Mouse (Mus musculus): ENCODE results near the gene Ptpn6.

The Ptpn6 gene

DNA sequence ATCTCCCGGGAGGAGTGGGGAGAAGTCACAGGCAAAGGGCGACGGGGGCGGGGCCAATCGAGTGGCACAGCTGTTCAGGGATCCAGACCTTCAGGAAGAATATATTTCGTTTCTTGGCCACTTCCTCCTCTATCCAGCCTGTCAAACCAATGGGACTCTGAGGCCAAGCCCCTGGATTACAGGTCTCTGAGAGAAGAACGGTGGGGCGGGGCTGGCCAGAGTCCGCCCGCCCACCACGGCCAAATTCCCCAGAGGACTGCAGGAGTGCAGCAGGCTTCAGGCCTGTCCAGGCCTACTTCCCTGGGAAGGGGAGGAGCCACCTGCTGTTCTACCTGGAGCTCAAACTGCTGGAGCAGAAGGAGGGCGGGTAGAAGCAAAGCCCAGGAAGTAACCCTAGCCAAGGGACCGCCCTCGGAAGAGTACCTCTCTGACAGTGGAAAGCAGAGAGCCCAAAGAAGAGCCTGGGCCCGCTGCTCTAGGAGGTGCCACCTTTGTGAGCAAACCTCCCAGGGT is at the start of gene Ptpn6:
Gene Ptpn6 (minus strand): TSS at position 204 of the 513 bp plus-strand sequence.
- no peak for DNase-seq (ENCODE audit: extremely low spot score, low read depth, low spot score)

DNA sequence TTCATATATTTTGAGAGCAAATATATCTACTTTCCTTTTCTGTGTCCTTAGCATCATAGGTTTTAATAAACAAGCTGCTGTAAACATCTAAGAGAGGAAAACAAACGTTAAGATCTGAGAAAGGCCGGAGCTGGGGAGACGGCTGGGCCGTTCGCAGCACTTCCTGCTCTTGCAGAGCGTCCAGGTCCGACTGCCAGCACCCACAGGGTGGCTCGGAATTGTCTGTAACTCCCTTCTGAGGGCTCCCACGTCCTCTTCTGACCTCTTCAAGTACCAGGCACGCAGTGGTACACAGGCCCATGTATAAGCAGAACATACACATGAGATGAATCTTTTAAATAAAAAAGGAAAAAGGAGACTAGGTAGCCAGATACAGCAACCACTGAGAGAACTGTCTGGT is 49.2 kb upstream of the Ptpn6 start:
- no peak for DNase-seq (ENCODE audit: extremely low spot score, low read depth, low spot score)

DNA sequence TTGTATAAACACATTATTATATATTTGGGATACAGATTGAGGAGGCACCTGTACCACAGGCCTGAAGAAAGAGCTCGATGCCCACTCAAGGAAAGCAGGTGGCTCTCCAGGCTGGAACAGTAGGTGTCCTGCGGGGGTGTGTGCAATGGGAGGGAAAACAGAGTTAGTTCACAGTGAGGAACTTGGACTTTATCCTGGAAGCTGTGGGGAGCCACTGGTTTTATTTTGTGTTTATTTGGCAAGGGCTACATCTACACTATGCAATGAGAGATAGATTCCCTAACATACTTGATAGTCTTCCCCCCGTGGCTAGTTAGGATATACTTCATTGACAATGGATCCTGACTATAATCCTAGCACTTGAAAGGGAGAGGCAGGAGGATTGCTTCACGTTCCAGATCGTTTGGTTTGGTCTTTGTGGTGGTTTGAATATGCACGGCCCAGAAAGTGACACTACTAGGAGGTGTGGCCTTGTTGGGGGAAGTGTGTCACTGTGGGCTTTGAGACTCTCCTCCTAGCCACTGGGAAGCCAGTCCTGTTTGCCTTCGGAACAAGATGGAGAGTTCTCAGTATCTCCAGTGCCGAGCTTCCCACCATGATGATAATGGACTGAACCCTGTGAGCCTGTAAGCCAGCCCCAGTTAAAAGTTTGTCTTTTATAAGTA is 48.4 kb upstream of the Ptpn6 start:
- no peak for DNase-seq (ENCODE audit: extremely low spot score, low read depth, low spot score)

DNA sequence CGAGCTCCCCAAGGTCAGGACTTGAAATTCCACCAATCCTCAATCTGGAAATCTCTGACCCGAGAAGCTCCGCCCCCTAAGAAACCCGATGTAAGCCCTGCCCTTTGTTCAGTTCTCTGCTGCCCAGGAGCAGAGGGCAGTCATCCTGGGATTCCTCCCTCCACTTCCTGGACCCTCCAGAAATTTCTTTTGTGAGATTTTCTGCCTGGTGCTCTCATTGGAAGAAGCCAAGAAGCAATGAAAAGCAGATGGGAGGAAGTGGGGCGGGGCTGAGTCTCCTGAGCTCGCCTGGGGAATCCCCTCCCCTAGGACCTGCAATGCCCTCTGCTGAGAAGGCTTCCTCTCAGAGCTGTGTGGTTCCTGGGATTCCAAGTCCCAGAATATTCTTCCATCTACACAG is 43.9 kb upstream of the Ptpn6 start:
- no peak for DNase-seq (ENCODE audit: extremely low spot score, low read depth, low spot score)

DNA sequence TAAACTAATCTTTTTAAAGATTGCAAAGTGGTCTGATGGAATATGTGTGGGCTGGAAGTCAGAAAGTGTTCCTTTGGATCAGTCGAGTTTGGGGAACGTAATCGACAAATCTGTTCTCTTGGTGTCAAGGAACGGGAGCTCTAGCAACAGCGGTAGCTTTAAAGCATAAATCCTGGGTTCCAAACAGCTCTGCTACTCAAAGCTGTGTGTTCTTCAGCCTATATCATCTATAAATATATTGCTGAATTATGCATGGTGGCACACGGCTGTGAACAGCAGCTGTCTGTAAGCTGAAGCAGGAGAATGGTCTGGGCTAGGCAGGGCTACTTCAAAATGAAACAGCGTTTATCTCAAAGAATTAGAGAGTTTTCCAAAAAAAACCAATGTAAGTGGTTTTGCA is 42.4 kb upstream of the Ptpn6 start:
- no peak for DNase-seq (ENCODE audit: extremely low spot score, low read depth, low spot score)

DNA sequence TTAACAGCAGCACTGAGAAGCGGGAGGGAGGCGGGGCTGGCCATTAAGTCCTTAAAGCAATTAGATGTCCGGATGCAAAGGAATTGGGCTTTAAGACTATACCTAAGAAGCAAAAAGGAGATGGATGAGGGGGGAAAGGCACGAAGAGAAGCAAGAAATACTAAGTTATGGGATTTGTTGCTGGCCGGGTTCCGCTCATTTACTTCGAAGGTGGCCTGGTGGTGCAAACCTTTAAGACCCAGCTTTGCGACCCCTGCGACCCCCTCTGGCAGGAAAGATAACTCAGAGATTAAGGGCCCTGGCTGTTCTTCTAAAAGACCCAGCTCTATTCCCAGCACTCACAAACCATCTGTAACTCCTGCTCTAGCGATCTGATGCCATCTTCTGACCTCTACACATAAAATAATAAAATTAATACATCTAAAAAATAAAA is 41.5 kb upstream of the Ptpn6 start:
- DNase-seq (ENCODE audit: extremely low spot score, low read depth, low spot score): no peak

DNA sequence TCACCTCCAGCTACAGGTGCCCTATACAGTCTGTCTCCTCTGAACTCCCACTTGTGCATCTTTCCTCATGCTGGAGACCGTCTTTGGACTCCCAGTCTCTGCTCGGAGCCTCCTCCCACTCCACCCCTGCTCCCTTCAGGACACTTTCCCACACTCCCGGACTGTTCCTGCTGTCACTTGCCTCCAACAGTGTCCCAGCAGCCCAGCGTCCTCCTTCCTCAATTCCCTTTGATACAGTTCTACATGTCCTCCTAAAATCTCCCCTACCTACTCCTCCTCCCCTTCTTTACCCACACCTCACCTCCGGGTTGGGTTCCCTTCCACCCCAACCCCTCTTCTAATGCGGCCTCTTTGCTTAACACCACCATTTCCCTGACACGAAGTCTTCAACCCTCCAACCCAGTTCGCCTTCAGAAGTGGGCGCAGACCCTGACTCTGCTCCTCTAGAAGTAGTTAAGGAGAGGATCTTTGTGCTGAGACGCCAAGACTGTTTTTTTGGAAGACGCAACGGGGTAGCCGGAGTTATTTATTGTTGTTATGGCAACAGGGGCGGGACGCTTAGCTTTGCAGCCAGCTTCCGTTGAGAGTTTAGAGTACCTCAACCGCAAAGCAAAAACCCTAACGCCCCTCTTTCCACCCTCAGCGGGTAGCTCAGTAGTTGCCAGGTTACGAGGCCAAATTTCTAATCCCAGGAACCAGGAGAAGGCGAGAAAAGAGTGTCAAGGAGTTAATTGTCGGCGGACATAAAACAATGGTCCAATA is 40.9 kb upstream of the Ptpn6 start, which contains the start of gene Lrrc23:
Gene Lrrc23 (minus strand): TSS at position 506 of the 762 bp plus-strand sequence.
- DNase-seq (ENCODE audit: extremely low spot score, low read depth, low spot score): peak; percentile 63

DNA sequence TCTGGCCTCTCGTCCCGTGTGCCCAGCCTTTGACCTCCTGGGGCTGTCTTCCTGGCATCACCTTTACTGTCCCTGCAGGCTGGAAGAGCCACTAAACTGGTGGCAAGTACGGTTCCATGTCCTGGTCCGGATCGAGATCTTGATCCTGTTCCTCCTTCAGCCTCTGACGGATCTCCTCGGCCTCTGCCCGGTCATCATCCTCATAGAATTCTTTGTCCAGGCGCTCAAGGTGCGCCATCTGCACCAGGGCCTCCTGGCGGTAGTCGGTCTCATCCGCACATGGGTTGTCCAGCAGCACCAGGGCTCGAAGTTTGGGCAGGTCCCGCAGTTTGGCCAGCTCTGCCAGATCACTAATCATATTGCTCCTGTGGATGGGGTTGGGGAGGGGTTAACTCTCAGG is 32.0 kb upstream of the Ptpn6 start:
- DNase-seq (ENCODE audit: extremely low spot score, low read depth, low spot score): no peak

DNA sequence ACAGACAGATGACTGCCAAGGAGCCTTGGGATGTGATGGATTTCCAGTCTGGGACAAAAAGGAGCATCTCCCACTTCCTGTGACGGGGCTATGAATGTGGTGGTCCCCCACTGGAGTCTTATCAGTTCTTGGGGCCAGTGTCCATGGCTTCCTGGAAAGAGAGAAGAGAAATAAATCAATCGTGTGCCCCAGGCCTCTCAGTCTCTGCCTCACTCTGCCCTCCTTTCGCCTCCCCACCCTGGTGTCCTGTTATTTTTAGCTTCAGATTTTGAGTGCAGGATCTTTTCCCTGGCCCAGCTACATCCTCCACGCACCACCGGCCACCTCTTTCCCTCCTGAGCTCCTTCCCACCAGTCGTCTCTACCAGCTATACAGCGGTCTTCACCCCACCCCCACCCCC is 31.5 kb upstream of the Ptpn6 start:
- no peak for DNase-seq (ENCODE audit: extremely low spot score, low read depth, low spot score)

DNA sequence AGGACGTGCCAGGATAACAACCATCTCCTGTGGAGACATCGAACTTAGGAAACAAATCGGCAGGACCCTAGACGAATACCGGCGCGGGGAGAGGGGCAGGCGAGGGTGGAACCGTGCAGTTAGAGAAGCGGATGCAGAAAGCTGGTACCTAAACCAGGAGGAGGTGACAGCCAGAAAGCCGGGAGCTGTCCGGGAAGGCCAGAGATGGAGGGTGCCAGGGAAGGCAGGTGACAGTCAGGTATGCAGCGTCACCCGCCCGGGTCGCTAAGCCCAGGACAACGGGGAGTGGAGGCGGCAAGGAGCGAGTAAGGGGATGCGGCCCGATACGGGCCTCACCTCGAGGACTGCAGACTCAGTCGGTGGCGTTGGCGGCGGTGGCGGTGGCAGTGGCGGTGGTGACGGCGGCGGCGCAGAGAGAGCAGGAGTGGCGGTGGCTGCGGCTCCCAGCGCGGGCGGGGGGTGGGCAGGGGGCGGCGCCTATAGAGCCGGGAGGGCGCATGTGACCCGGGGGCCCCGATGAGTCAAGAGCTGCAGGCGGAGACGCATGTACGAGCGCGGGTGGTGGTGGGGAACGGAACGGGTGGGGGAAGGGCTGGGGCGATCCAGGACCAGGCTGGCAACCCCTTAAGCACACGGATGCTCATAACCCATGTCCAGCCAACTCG is 30.7 kb upstream of the Ptpn6 start, which contains the start of gene Eno2:
Gene Eno2 (minus strand): TSS at position 573 of the 665 bp plus-strand sequence.
- DNase-seq (ENCODE audit: extremely low spot score, low read depth, low spot score): no peak

DNA sequence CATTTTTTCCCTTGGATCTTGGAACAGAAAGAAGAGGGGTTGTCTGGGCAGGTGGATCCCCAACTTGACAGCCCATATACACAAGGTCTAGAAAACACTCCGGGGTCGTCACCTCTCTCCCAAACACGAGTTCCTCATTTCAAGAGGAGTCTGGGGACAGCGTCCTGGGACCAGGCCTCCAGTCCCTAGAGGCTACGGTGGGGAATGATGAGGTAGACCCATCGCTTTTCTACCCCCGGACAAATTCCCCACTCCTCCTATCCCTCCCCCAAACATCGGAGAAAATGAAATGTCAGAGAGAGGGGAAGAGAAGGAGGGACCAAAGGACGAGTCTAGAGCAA is 30.2 kb upstream of the Ptpn6 start:
- DNase-seq (ENCODE audit: extremely low spot score, low read depth, low spot score): no peak

DNA sequence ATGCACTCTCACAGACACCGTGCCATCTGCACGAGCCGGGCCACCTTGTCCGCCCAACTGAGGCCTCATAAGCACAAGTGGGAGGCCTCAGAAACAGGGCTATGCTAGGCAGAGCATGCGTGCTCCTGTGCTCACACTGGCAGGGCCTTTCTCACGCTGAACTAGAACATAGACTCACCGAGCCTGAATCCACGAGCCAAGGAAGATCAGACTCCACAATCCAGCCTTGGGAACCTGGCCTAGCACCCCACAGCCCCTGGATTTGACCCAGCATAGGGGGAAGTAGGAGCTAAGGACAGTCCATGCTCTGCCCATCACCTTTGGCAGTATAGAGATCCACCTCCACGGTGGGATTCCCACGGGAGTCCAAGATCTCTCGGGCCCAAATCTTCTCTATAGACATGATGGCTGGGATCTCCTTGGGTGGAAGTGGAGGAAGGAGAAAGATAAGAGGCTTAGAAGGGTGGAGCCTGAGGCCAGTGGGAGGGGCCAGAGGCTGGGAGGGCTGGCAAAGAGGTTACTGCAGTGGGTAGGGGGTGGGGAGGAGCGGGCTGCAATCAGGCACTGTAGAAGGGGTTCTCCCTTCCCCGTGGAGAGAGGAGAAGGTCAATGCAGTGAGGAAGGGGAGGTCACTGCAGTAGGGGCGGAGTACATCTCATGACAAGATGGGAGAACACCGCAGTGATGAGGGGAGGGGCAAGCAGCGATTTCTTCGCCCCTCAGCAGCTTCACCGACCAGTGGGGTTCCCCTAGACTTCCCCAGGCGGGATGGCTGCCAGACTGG is 29.6 kb upstream of the Ptpn6 start:
- DNase-seq (ENCODE audit: extremely low spot score, low read depth, low spot score): no peak

DNA sequence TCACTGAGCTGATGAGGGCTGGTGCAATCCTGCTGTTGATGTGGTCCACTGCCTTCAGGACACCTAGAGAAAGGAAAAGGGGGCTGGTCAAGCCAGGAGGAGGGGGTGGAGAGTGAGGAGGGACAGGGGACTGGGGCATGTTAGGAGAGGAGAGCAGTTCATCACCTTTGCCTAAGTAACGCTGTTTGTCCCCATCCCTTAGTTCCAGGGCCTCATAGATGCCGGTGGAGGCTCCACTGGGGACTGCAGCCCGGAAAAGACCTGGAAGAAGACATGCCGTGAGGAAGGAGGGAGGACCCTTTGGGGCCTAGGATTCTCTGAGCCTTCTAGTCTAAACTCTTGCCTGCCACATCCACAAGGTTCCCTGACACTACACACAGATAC is 29.0 kb upstream of the Ptpn6 start:
- no peak for DNase-seq (ENCODE audit: extremely low spot score, low read depth, low spot score)

DNA sequence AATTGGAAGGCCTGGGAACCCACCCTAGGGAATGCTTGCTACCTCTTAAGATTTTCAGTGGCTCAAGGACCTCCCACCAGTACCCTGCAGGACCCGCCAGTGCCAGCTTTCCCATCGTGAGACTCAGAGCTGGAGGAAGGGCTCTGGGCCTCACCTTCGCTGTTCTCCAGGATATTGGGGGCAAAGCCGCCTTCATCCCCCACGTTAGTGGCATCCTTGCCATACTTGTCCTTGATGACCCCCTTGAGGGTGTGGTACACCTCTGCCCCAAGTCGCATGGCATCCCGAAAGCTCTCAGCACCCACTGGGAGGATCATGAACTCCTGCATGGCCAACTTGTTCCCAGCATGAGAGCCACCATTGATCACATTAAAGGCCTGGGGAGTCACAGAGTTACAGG is 27.4 kb upstream of the Ptpn6 start:
- DNase-seq (ENCODE audit: extremely low spot score, low read depth, low spot score): no peak

DNA sequence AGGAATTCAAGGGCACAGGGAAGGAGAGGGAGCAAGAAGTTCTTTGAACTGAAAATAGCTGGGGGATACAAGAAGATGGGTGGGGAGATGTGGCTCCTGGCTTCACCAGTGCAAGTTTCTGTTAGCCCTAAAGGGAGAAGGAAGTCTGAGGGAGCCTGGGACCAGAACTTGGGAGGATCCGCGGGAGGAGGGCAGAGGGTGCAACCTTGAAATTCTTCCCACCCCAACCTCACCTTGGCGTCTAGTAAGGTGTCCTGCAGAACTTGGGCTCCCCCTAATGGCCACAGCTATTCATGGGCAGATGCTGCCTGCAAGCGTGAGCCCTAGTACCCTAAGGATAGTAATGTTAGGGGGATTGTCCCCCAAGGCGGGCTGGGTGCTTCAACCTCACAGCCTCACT is 20.7 kb upstream of the Ptpn6 start:
- DNase-seq (ENCODE audit: extremely low spot score, low read depth, low spot score): peak; percentile 79

DNA sequence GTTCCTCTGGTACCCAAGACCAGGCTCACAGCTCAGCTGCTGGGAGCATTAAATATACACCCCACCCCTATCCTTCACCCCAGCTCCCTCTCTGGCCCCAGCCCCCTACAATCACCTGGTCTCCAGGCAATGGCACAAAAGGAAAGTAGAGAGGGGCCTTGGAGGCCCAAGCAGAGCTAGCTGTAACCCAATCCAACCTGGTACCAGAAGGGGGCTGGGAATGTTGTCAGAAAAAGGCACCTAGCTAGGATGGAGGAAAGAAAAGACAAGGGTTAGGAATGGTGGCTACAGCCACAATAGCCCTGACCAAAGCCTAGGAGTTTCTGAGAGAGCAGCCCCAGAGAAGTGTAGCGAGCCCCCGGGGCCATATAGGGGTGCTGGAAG is 20.3 kb upstream of the Ptpn6 start:
- no peak for DNase-seq (ENCODE audit: extremely low spot score, low read depth, low spot score)

DNA sequence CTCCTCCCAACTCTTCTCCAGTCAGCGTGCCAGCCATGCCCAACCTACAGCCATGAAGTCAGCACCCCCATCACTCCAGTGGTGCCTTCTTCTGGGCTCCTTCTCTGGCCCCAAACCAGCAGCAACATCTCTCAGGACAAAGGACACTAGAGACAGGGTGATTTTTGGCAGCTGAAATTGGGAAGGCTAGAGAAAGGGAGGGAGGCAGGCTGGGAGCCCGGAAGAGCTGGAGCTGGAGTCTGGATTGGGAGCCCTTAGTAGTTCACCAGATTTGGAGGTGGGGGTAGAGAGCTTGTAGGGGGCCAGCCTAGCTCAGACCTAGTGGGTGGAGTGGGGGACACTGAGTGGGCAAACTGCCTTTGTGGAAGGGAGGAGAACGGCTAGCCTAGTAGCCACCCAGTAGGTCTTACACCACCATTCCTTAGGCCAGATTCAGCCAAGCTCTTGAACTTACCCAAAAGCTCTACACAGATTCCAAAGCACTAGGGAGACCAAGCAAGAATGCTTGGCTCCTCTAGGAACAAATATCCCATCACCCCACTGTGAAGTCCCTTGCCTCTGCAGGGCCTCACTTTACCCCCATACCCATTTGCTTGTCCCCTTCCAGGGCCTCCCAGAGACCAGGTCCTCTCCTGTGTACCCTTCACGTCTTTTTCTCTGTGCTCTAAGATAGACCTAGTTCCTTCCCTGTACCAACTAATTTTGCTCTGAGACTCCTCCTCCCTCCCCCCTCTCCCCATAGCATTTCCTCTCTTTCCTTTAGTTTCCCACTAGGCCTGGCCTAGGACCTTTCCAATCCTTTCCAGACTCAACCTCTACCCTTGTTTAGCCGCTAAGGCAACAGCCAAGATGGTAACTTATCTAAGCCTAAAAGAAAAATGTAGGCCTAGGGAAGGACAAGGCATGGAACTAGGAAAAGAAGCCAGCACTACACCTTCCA is 19.7 kb upstream of the Ptpn6 start:
- DNase-seq (ENCODE audit: extremely low spot score, low read depth, low spot score): no peak

DNA sequence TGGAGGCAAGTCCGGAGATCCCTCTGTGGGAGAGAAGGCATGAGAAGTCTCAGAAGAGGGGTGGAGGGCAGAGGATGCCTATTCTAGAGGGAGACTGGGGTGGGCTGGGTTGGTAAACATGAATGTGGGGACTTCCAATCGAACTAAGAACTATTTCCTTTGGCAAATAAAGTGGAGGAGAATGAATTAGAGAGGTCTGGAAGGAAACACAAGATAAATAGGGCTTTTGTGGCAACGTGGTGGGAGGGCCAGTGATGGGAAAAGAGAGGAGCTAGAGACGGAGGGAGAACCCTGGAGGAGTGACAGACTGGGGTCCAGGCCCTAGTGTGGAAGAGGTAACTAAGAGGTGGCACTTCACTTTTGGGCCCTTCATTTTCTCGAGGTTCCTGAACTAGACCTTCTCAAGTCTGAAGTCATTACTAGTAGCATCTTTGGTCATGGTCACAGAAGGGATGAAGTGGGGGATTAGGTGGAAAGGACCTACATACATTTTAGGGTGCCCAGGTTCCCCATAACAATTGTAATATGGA is 18.9 kb upstream of the Ptpn6 start:
- DNase-seq (ENCODE audit: extremely low spot score, low read depth, low spot score): no peak

DNA sequence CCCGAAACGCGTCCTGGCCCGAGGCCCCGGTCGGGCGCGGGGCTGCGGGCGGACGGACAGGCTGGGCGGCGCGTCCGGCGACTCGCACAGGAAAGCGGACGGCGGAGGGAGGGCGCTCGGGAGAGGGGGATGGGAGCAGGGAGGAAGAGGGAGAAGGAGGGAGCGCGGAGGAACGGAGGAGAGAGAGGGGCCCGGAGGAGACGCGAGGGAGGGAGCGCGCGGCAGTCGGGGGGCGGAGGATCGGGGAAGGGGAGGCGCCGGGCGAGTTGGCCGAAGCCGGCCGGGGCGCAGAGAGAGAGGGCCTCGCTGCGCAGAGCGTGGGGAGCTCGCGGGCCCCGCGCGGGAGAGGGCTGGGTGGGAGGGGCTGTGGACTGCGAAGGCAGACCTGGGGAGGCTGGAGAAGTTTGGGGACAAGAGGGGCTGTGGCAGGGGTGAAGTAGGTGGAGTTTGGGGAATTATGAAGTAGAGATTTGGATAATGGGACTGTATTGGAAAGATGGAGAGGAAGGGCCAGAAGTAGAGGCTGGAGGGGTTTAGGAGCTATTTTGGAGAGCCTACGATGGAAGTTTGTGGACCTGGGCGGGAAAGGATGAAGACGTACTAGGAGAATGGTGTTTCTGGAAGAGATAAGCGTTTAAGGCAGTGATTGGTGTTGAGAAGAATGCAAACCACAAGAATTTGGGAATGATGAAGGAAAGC is 18.3 kb upstream of the Ptpn6 start:
- DNase-seq (ENCODE audit: extremely low spot score, low read depth, low spot score): no peak

Data from hindlimb bud, embryonic 11.5 days (tissue).